Mouse (Mus musculus) stomach, postnatal 0 days (tissue): Measurements from ENCODE around the gene Gm11938.

ENCODE experiments used
- CTCF ChIP-seq: IDR thresholded peaks from 2 replicates; pipeline ENCODE4 v1.5.1; 2016; ENCODE audit warnings: antibody characterized with exemption, low read depth, mild to moderate bottlenecking, moderate library complexity
- EP300 ChIP-seq: optimal IDR thresholded peaks from 2 replicates; pipeline ENCODE3; 2016; ENCODE audit warnings: antibody characterized with exemption

- no peak for TF ChIP-seq CTCF
- no peak for TF ChIP-seq EP300
Measured at GRCm38 (mm10) chr11:99620335-99620734, 17.2 kb upstream of the Gm11938 start, which contains the start of gene Gm11562.
